9 mouse cellular contexts compared by ENCODE assay signal in genomic region chr2:50065902-50066245, GRCm38 (mm10). TPM values are rescaled to one million over a fixed set of nuclear protein-coding genes. Genes with fewer than 3 reads are reported as not detected.
DNase-seq lines count a peak whose midpoint lies in the region; ATAC-seq lines count a peak whose summit lies in the region.
"Had no signal": no experiment of that assay in that cellular context is flagged by ENCODE, and none has a peak within 500 bp of the region (broad histone marks: within the 10 kb centered on the region; RNA-seq: fewer than 3 reads in every experiment).

No protein-coding gene starts in this region.

- intact Hi-C loops in heart, postnatal 25 days (cut with DNase I): no loop called here

- no peaks in the 10 kb centered on the region for H3K9me3 ChIP-seq in heart, embryonic 13.5 days
- H3K9me3 ChIP-seq in embryonic facial prominence, embryonic 12.5 days: no peaks in the 10 kb centered on the region
- H3K9me3 ChIP-seq in intestine, embryonic 15.5 days: no peaks in the 10 kb centered on the region
- no peaks in the 10 kb centered on the region for H3K9me3 ChIP-seq in midbrain, embryonic 16.5 days (replicated peaks; ENCODE audit: control insufficient read depth, low read length, poor library complexity, severe bottlenecking)

- peak overlapping the region; percentile 83 for H3K4me3 ChIP-seq in heart, embryonic 13.5 days
- H3K4me3 ChIP-seq in embryonic facial prominence, embryonic 12.5 days: peak overlapping the region; percentile 69
- peak overlapping the region; percentile 66 for H3K4me3 ChIP-seq in intestine, embryonic 15.5 days (replicated peaks)
- peak overlapping the region; percentile 78 for H3K4me3 ChIP-seq in midbrain, embryonic 16.5 days (ENCODE audit: low read depth, low read length)

- H3K27ac ChIP-seq in heart, embryonic 13.5 days (replicated peaks): no peak overlapping the region; the same call in 1 of the 2 replicates
- H3K27ac ChIP-seq in embryonic facial prominence, embryonic 12.5 days: 0 out of 2 replicates have a peak overlapping the region, but pooled peaks have one; percentile 54
- peak overlapping the region; percentile 66 for H3K27ac ChIP-seq in intestine, embryonic 15.5 days
- H3K27ac ChIP-seq in midbrain, embryonic 16.5 days (ENCODE audit: low read length): no peak overlapping the region

- H3K36me3 ChIP-seq in heart, embryonic 13.5 days: no peaks in the 10 kb centered on the region
- no peaks in the 10 kb centered on the region for H3K36me3 ChIP-seq in embryonic facial prominence, embryonic 12.5 days
- no peaks in the 10 kb centered on the region for H3K36me3 ChIP-seq in intestine, embryonic 15.5 days
- H3K36me3 ChIP-seq in midbrain, embryonic 16.5 days (ENCODE audit: control insufficient read depth, insufficient read depth, low read length): no peaks in the 10 kb centered on the region
- H3K36me3 ChIP-seq: G1E had no signal

- H3K4me1 ChIP-seq in heart, embryonic 13.5 days: peaks cover 29% of the 10 kb centered on the region
- H3K4me1 ChIP-seq in embryonic facial prominence, embryonic 12.5 days: no peaks in the 10 kb centered on the region
- H3K4me1 ChIP-seq in intestine, embryonic 15.5 days (replicated peaks): peaks cover 5% of the 10 kb centered on the region; the same call in 1 of the 2 replicates
- H3K4me1 ChIP-seq in midbrain, embryonic 16.5 days (ENCODE audit: control insufficient read depth, insufficient read depth, low read length): peaks cover 10% of the 10 kb centered on the region

- ATAC-seq in heart, embryonic 13.5 days (ENCODE audit: extremely low read depth, insufficient number of reproducible peaks, low FRiP score, low TSS enrichment): no peak
- ATAC-seq in embryonic facial prominence, embryonic 12.5 days (ENCODE audit: insufficient number of reproducible peaks, insufficient read depth, low FRiP score, low TSS enrichment): no peak
- ATAC-seq in intestine, embryonic 15.5 days: peak; percentile 63
- ATAC-seq in midbrain, embryonic 16.5 days: no peak

- peak overlapping the region; percentile 93 for H3K4me2 ChIP-seq in heart, embryonic 13.5 days
- H3K4me2 ChIP-seq in embryonic facial prominence, embryonic 12.5 days (replicated peaks): peak overlapping the region; percentile 95
- peak overlapping the region; percentile 75 for H3K4me2 ChIP-seq in intestine, embryonic 15.5 days (replicated peaks)
- peak overlapping the region; percentile 99 for H3K4me2 ChIP-seq in midbrain, embryonic 16.5 days (ENCODE audit: low read length)

- H3K9ac ChIP-seq in heart, embryonic 13.5 days: peak overlapping the region; percentile 84
- peak overlapping the region; percentile 38; the same call in 1 of the 2 replicates for H3K9ac ChIP-seq in embryonic facial prominence, embryonic 12.5 days
- H3K9ac ChIP-seq in intestine, embryonic 15.5 days: peak overlapping the region; percentile 65; the same call in 1 of the 2 replicates
- H3K9ac ChIP-seq in midbrain, embryonic 16.5 days (ENCODE audit: low read depth, low read length): 0 out of 2 replicates have a peak overlapping the region, but pooled peaks have one; percentile 70

- peaks cover 10% of the 10 kb centered on the region; the same call in 1 of the 2 replicates for H3K27me3 ChIP-seq in heart, embryonic 13.5 days (replicated peaks)
- no peaks in the 10 kb centered on the region for H3K27me3 ChIP-seq in embryonic facial prominence, embryonic 12.5 days
- no peaks in the 10 kb centered on the region for H3K27me3 ChIP-seq in intestine, embryonic 15.5 days (replicated peaks)
- H3K27me3 ChIP-seq in midbrain, embryonic 16.5 days (ENCODE audit: control insufficient read depth, insufficient read depth, low read depth, low read length): 0 out of 2 replicates have a peak, but pooled peaks cover 2% of the 10 kb centered on the region

- DNase-seq in heart, postnatal 25 days (ENCODE audit: low spot score): no peak
- no peak for DNase-seq in B cell, adult 2 months
- no peak for DNase-seq in spleen, postnatal 36 days (ENCODE audit: low spot score in 2 of 2)
- DNase-seq in layer of hippocampus, postnatal 14 days (ENCODE audit: low spot score in 2 of 2): no peak

- WGBS in heart, embryonic 13.5 days: under 1% methylated on average over 13 of the region's 14 CpGs
- WGBS in embryonic facial prominence, embryonic 12.5 days: 0% methylated on average over 14 of the region's 14 CpGs
- WGBS in intestine, embryonic 15.5 days: 1% methylated on average over 14 of the region's 14 CpGs
- WGBS in midbrain, embryonic 16.5 days: 2% methylated on average over 14 of the region's 14 CpGs

RNA-seq across cellular contexts. Expression of gene Lypd6, which starts 0.4 kb away (rescaled TPM):
- 3.5 and 4.9 TPM in 2 replicates for polyA plus RNA-seq in heart, embryonic 13.5 days (2015; fragmentation: Nextera tagmentation; extraction: Ambion mirVana)
- under 1 TPM; 0.08 to 0.34 TPM for total RNA-seq in heart, postnatal 25 days (2021)
- polyA plus RNA-seq in embryonic facial prominence, embryonic 12.5 days (2016; fragmentation: Nextera tagmentation; extraction: Ambion mirVana): 8.5 and 9.1 TPM in 2 replicates
- 11.9 and 17.2 TPM in 2 replicates for polyA plus RNA-seq in intestine, embryonic 15.5 days (2015; fragmentation: Nextera tagmentation; extraction: Ambion mirVana)
- 7.9 and 14.4 TPM in 2 replicates for polyA plus RNA-seq in midbrain, embryonic 16.5 days (2015; fragmentation: Nextera tagmentation; extraction: Ambion mirVana)
- 10 to 100 TPM; 18.2 to 21.2 TPM for total RNA-seq in layer of hippocampus, postnatal 14 days (2021)
- total RNA-seq: G1E had no signal
- polyA plus RNA-seq: G1E had no signal

Comparison
In these comparisons a context has a peak if more than half of its experiments do, and no peak if none do; other contexts are left out.
1. H3K27ac ChIP-seq: peak in embryonic facial prominence, embryonic 12.5 days (single experiment) and intestine, embryonic 15.5 days (single experiment); none in heart, embryonic 13.5 days (single experiment) and midbrain, embryonic 16.5 days (single experiment).
2. Peak in every context shown above with its lines, with median percentiles within 50 percentile points of each other: H3K4me2 ChIP-seq, H3K4me3 ChIP-seq and H3K9ac ChIP-seq.